Mouse (Mus musculus) stomach, postnatal 0 days (tissue): ENCODE results near the gene Sulf2.
A peak's percentile ranks its signal among the peaks of the same experiment; 100 is the strongest.

Experiments
- CTCF ChIP-seq: IDR thresholded peaks from 2 replicates; pipeline ENCODE4 v1.5.1; 2016; ENCODE audit warnings: antibody characterized with exemption, low read depth, mild to moderate bottlenecking, moderate library complexity
- EP300 ChIP-seq: optimal IDR thresholded peaks from 2 replicates; pipeline ENCODE3; 2016; ENCODE audit warnings: antibody characterized with exemption

DNA sequence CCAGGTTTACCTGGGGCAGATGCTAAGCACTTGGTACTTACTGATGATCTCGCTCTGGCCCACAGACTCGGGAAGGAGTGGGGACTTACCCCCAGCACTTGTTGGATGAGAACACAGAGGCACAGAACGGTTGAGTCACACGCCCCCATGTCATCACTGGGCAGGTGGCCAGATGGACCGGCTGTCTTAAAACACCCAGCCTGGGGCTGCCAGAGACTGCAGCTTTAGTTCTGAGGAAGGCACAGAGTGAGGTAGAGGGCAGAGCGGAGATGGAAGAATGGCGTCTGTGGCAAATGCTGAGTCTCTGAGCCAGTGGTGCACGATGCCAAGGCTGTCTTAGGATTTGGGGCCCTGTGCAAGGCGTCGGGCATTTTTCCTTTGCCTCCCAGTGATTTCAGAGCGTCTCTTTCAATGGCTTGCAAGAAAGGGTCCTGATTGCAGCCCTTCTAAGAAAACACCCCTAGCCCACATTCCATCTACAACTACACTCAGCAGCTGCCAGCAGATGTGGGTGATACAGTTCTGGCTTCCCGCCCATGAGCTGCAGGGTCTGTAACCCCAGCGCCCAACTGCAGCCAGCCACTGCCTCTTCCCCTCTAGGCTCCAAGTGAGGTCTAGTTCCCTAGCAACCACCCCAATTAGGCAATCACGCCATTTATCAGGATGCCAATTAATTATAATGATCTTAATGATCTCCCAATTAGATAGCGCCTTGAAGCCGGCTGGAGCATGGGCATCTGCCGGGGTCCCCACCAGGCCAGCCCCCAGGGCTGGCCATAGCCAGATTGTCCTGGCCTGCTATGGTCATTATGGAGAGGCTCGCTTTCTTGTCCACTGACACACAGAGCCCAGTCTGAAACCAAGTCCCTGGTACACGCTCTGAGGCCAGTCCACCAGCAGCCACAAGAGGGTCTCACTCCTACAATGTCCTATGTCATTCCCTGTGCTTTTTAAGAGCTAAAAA, 3.7 kb downstream of the Sulf2 start:
- TF ChIP-seq EP300 = no peak
- peak; percentile 43 for TF ChIP-seq CTCF
